Mouse (Mus musculus) cerebellum, postnatal 14 days (tissue): ENCODE measurements around the gene Grin2c.
A peak's percentile ranks its signal among the peaks of the same experiment; 100 is the strongest.

Experiments used
- DNase-seq, 2 experiments: peaks; one replicate each; pipeline ENCODE4 v3.0.0; 2021; ENCODE audit warnings: mixed read lengths in 2 of 2

Grin2c gene

GRCm38 (mm10) chr11:115283486-115283765 is 16.4 kb upstream of the Grin2c start:
- peak in 1 of 2 experiments; percentile 40 for DNase-seq

- DNase-seq: peak in 1 of 2 experiments; percentile 47
Observed at GRCm38 (mm10) chr11:115282723-115283485, 15.9 kb upstream of the Grin2c start.

GRCm38 (mm10) chr11:115282295-115282694 is 15.3 kb upstream of the Grin2c start:
- peak in 1 of 2 experiments; percentile 54 for DNase-seq

- no peak for DNase-seq
Observed at GRCm38 (mm10) chr11:115279726-115280125, 12.7 kb upstream of the Grin2c start.

- DNase-seq: no peak
Observed at GRCm38 (mm10) chr11:115278176-115278575, 11.1 kb upstream of the Grin2c start.

GRCm38 (mm10) chr11:115277604-115277975 is 10.5 kb upstream of the Grin2c start:
- no peak for DNase-seq

GRCm38 (mm10) chr11:115276780-115277603 is 9.9 kb upstream of the Grin2c start, which contains the start of gene Fdxr:
Gene Fdxr, minus strand, starts transcription at chr11:115277050.
- peak; percentile 97 for DNase-seq

GRCm38 (mm10) chr11:115275954-115276353 is 8.9 kb upstream of the Grin2c start:
- DNase-seq: no peak

GRCm38 (mm10) chr11:115275509-115275908 is 8.5 kb upstream of the Grin2c start:
- DNase-seq: no peak

- no peak for DNase-seq
Observed at GRCm38 (mm10) chr11:115274771-115275170, 7.7 kb upstream of the Grin2c start.

- no peak for DNase-seq
Observed at GRCm38 (mm10) chr11:115274178-115274577, 7.1 kb upstream of the Grin2c start.

- DNase-seq: no peak
Observed at GRCm38 (mm10) chr11:115273735-115274134, 6.7 kb upstream of the Grin2c start.

GRCm38 (mm10) chr11:115272894-115273498 is 6.0 kb upstream of the Grin2c start:
- no peak for DNase-seq

- no peak for DNase-seq
Observed at GRCm38 (mm10) chr11:115271481-115271880, 4.4 kb upstream of the Grin2c start.

- no peak for DNase-seq
Observed at GRCm38 (mm10) chr11:115271052-115271451, 4.0 kb upstream of the Grin2c start.

- DNase-seq: peak; percentile 95 to 97
Observed at GRCm38 (mm10) chr11:115270148-115270861, 3.3 kb upstream of the Grin2c start.

GRCm38 (mm10) chr11:115269330-115270066 is 2.5 kb upstream of the Grin2c start:
- DNase-seq: no peak

- no peak for DNase-seq
Observed at GRCm38 (mm10) chr11:115267958-115268357, 915 bp upstream of the Grin2c start.

- peak; percentile 71 to 75 for DNase-seq
Observed at GRCm38 (mm10) chr11:115266400-115266778, 654 bp downstream of the Grin2c start.

GRCm38 (mm10) chr11:115265771-115266399 is 1.2 kb downstream of the Grin2c start:
- peak; percentile 69 to 82 for DNase-seq

GRCm38 (mm10) chr11:115264862-115265668 is 2.0 kb downstream of the Grin2c start:
- DNase-seq: peak; percentile 70 to 77
